Comparison of ENCODE assay signal across 13 mouse cellular contexts in genomic region chr19:27031030-27031700, GRCm38 (mm10).
DNase-seq lines count a peak whose midpoint lies in the region; ATAC-seq and TF ChIP-seq lines count a peak whose summit lies in the region.
"Had no signal": no experiment of that assay in that cellular context is flagged by ENCODE, and none has a peak within 500 bp of the region (broad histone marks: within the 10 kb centered on the region; RNA-seq: fewer than 3 reads in every experiment).

No protein-coding gene starts in this region.

- 52% methylated on average over 7 of the region's 7 CpGs for WGBS in heart, postnatal 0 days
- WGBS in intestine, embryonic 15.5 days = 53% methylated on average over 7 of the region's 7 CpGs
- WGBS in heart, embryonic 10.5 days = 58% methylated on average over 7 of the region's 7 CpGs

- no peak overlapping the region for H3K4me2 ChIP-seq in heart, postnatal 0 days (ENCODE audit: low read depth, low read length)
- H3K4me2 ChIP-seq in intestine, embryonic 15.5 days (replicated peaks) = no peak overlapping the region
- H3K4me2 ChIP-seq: limb, embryonic 15.5 days; lung, embryonic 15.5 days; midbrain, embryonic 12.5 days had no signal

- no peak for ATAC-seq in heart, postnatal 0 days (ENCODE audit: insufficient read depth, low read depth)
- ATAC-seq in intestine, embryonic 15.5 days = no peak

- H3K27me3 ChIP-seq in heart, postnatal 0 days (ENCODE audit: control insufficient read depth, insufficient read depth, low read length) = no peaks in the 10 kb centered on the region
- no peaks in the 10 kb centered on the region for H3K27me3 ChIP-seq in intestine, embryonic 15.5 days (replicated peaks)
- no peaks in the 10 kb centered on the region for H3K27me3 ChIP-seq in heart, embryonic 10.5 days (ENCODE audit: insufficient read depth, poor library complexity, severe bottlenecking)
- H3K27me3 ChIP-seq: limb, embryonic 15.5 days; lung, embryonic 15.5 days; midbrain, embryonic 12.5 days had no signal

- TF ChIP-seq CTCF in heart, postnatal 0 days (IDR thresholded peaks at IDR 0.05; ENCODE audit: low read depth) = no peak

- intact Hi-C loops in heart, postnatal 10 days (cut with DNase I) = no loop called here

- peak; percentile 8 for DNase-seq in heart, postnatal 0 days (ENCODE audit: low spot score)
- DNase-seq in heart, postnatal 10 days = no peak
- peak; percentile 63 for DNase-seq in retina, postnatal 1 day
- no peak for DNase-seq in retina, embryonic 14.5 days (ENCODE audit: low spot score)
- peak; percentile 32 for DNase-seq in kidney, adult 9 months
- no peak for DNase-seq in c-Kit-positive CD71-positive TER-119-positive erythroid progenitor cells, embryonic 14.5 days (ENCODE audit: low spot score)
- DNase-seq in heart, embryonic 10.5 days (ENCODE audit: low spot score) = no peak
- DNase-seq: gastrocnemius, postnatal 36 days; thymus, adult 2 months had no signal

- no peak overlapping the region for H3K27ac ChIP-seq in heart, postnatal 0 days (ENCODE audit: low read depth)
- no peak overlapping the region for H3K27ac ChIP-seq in intestine, embryonic 15.5 days
- no peak overlapping the region for H3K27ac ChIP-seq in heart, embryonic 10.5 days
- H3K27ac ChIP-seq: limb, embryonic 15.5 days; lung, embryonic 15.5 days; midbrain, embryonic 12.5 days had no signal

- no peak for TF ChIP-seq EP300 in heart, postnatal 0 days (IDR thresholded peaks at IDR 0.05; ENCODE audit: low read depth)

- no peaks in the 10 kb centered on the region; the same call in 1 of the 2 replicates for H3K4me1 ChIP-seq in heart, postnatal 0 days (ENCODE audit: control insufficient read depth, insufficient read depth)
- no peaks in the 10 kb centered on the region for H3K4me1 ChIP-seq in intestine, embryonic 15.5 days (replicated peaks)
- peaks cover 4% of the 10 kb centered on the region; the same call in 1 of the 2 replicates for H3K4me1 ChIP-seq in heart, embryonic 10.5 days
- H3K4me1 ChIP-seq: limb, embryonic 15.5 days; midbrain, embryonic 12.5 days had no signal

- H3K4me3 ChIP-seq in heart, postnatal 0 days (ENCODE audit: low read depth, low read length) = no peak overlapping the region
- H3K4me3 ChIP-seq in intestine, embryonic 15.5 days (replicated peaks) = no peak overlapping the region
- no peak overlapping the region for H3K4me3 ChIP-seq in heart, embryonic 10.5 days
- H3K4me3 ChIP-seq: limb, embryonic 15.5 days; lung, embryonic 15.5 days; midbrain, embryonic 12.5 days had no signal

- no peaks in the 10 kb centered on the region for H3K9me3 ChIP-seq in heart, postnatal 0 days (replicated peaks; ENCODE audit: control insufficient read depth, low read length)
- no peaks in the 10 kb centered on the region for H3K9me3 ChIP-seq in intestine, embryonic 15.5 days
- no peaks in the 10 kb centered on the region for H3K9me3 ChIP-seq in heart, embryonic 10.5 days
- H3K9me3 ChIP-seq: limb, embryonic 15.5 days; lung, embryonic 15.5 days; midbrain, embryonic 12.5 days had no signal

- H3K36me3 ChIP-seq in heart, postnatal 0 days (replicated peaks; ENCODE audit: control insufficient read depth, insufficient read depth, low read length) = no peaks in the 10 kb centered on the region
- no peaks in the 10 kb centered on the region for H3K36me3 ChIP-seq in intestine, embryonic 15.5 days
- H3K36me3 ChIP-seq in heart, embryonic 10.5 days = no peaks in the 10 kb centered on the region
- H3K36me3 ChIP-seq: limb, embryonic 15.5 days; lung, embryonic 15.5 days; midbrain, embryonic 12.5 days had no signal

- no peak overlapping the region for H3K9ac ChIP-seq in heart, postnatal 0 days (replicated peaks; ENCODE audit: low read depth, low read length)
- H3K9ac ChIP-seq in intestine, embryonic 15.5 days = no peak overlapping the region
- H3K9ac ChIP-seq: limb, embryonic 15.5 days; lung, embryonic 15.5 days; midbrain, embryonic 12.5 days had no signal

Comparison
In these comparisons a context has a peak if more than half of its experiments do, and no peak if none do; other contexts are left out.
1. DNase-seq: peak in heart, postnatal 0 days (single experiment), retina, postnatal 1 day (single experiment) and kidney, adult 9 months (single experiment); none in heart, postnatal 10 days (0 of 2), retina, embryonic 14.5 days (single experiment), c-Kit-positive CD71-positive TER-119-positive erythroid progenitor cells, embryonic 14.5 days (single experiment) and heart, embryonic 10.5 days (single experiment).